Mouse (Mus musculus): Measurements from ENCODE around the gene Usp6nl. TPM values are rescaled to one million over a fixed set of nuclear protein-coding genes. Genes with fewer than 3 reads are reported as not detected.

Usp6nl gene
- polyA plus RNA-seq, 1 experiment from 2014 or later: 8.4 TPM

DNA sequence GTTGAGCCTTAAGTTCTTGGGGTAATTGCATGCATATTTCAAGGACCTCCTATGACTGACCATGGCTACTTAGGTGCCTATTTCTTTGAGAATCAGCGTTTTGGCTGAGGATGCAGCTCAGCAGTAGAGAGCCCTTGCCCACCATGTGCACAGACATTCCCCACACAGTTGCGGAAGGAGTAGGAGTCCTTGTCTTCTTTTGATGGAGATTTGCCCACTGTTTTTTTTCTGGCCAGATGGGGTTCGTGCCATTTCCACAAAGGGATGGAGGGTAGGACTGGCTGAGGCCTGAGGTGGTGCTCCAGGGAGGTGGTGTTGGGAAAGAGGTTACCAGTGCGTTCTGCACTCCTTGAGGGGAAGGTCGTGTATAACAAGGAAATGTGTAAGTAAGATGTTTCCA is 91.9 kb downstream of the Usp6nl start:
- Histone ChIP-seq H3K4me2 (ENCODE audit: low read depth, low read length) (no peak overlapping the region), H3K4me3 (ENCODE audit: low read length) (no peak overlapping the region), H3K27ac (ENCODE audit: low read length) (no peak overlapping the region), H3K9me3 (ENCODE audit: control insufficient read depth, low read length) (no peaks in the 10 kb centered on the region), H3K27me3 (replicated peaks; ENCODE audit: control insufficient read depth, insufficient read depth, low read length) (no peaks in the 10 kb centered on the region), H3K4me1 (ENCODE audit: control insufficient read depth, insufficient read depth, low read length) (no peaks in the 10 kb centered on the region), H3K36me3 (ENCODE audit: control insufficient read depth, insufficient read depth, low read length) (0 out of 2 replicates have a peak, but pooled peaks cover 3% of the 10 kb centered on the region), H3K9ac (ENCODE audit: low read depth, low read length) (no peak overlapping the region)
- ATAC-seq: no peak
- 83% methylated on average over 5 of the region's 5 CpGs for WGBS

DNA sequence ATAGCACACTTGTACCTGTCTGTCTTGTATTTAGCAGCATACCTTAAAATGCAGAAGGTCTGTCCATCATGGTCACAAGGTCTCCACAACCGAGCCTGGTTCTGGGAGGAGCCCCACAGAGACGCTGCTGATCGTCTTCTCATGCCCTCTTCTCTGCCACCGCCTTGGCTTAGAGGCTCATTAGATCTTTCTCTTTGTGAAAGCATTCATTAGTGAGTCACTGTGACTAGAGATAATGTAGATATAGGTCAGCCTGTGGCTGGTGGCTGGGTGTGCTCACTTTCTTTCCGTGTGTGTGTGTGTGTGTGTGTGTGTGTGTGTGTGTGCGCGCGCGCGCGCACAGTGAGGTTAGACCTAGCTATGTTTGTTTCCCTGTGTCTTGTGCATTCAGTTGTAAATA is 94.7 kb downstream of the Usp6nl start:
- 89% methylated on average over 11 of the region's 11 CpGs for WGBS

DNA sequence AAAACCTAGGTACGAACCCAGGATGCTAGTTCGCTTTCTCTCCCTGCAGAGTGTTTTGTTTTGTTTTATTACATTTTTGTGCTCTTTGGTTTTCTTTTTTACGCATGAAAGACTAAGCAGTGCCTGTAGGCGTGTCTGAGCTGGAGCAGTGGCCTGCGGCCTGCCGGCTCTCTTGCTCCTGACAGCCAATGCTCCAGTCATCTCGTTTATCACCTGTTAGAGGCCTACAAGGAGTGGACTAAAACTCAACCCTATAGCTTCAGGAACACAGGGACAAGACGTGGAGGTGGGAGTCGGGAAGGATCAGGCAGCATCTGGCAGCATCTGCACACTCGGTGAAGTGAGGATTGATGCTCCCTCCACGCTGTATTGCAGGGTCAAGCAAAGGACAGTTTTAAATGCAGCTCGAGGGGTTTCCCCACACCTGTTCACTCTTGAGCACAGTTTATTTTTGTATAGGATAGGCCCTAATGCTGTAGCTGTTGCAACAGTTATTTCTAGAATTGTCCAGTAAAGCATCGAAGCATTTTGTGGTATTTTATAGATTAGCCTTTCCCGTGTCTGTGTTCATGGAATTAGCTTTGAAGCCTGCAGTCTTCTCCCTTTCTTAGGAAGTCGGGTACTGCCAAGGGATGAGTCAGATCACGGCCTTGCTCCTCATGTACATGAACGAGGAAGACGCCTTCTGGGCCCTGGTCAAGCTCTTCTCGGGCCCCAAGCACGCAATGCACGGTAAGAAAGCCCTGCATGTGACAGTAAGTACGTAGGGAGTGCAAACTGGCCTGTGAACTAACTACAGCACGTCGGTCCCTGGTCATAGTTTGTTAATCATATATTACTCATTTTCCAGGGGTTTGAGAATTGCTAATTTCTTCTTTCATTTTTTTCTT is 101.4 kb downstream of the Usp6nl start:
- H3K9me3 ChIP-seq (ENCODE audit: control insufficient read depth, low read length): no peaks in the 10 kb centered on the region
- 75% methylated on average over 24 of the region's 24 CpGs for WGBS
- H3K27ac ChIP-seq (ENCODE audit: low read length): no peak overlapping the region
- H3K9ac ChIP-seq (ENCODE audit: low read depth, low read length): no peak overlapping the region
- no peaks in the 10 kb centered on the region for H3K36me3 ChIP-seq (ENCODE audit: control insufficient read depth, insufficient read depth, low read length)
- H3K4me3 ChIP-seq (ENCODE audit: low read length): no peak overlapping the region
- no peaks in the 10 kb centered on the region for H3K4me1 ChIP-seq (ENCODE audit: control insufficient read depth, insufficient read depth, low read length)
- no peaks in the 10 kb centered on the region for H3K27me3 ChIP-seq (replicated peaks; ENCODE audit: control insufficient read depth, insufficient read depth, low read length)
- ATAC-seq: no peak
- no peak overlapping the region for H3K4me2 ChIP-seq (ENCODE audit: low read depth, low read length)

More for the DNA sequence above, 94.7 kb downstream of the Usp6nl start:
- no peak for ATAC-seq
- Histone ChIP-seq H3K9me3 (ENCODE audit: control insufficient read depth, low read length) (no peaks in the 10 kb centered on the region), H3K27ac (ENCODE audit: low read length) (no peak overlapping the region), H3K9ac (ENCODE audit: low read depth, low read length) (no peak overlapping the region), H3K4me2 (ENCODE audit: low read depth, low read length) (no peak overlapping the region), H3K4me3 (ENCODE audit: low read length) (no peak overlapping the region), H3K36me3 (ENCODE audit: control insufficient read depth, insufficient read depth, low read length) (0 out of 2 replicates have a peak, but pooled peaks cover 3% of the 10 kb centered on the region), H3K4me1 (ENCODE audit: control insufficient read depth, insufficient read depth, low read length) (no peaks in the 10 kb centered on the region), H3K27me3 (replicated peaks; ENCODE audit: control insufficient read depth, insufficient read depth, low read length) (no peaks in the 10 kb centered on the region)

DNA sequence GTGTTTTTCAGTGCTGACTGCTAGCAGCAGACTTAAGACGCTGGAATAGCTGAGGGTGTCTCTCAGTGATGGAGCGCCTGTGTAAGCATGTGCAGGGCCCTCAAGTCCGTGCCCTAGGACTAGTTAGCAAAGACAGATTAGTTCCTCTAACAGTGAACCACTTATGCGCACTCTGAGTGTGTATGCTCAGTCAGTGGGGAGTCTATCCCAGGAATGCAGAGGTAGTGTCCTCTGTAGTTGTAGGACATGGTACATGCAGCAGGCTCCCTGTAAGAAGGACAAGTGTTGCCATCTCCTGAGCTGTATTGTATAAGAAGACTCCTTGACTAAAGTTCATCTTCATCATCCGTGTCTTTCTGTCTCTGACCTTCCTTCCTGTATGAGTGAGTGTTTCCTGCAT is 102.4 kb downstream of the Usp6nl start:
- ATAC-seq: no peak
- no peaks in the 10 kb centered on the region for H3K9me3 ChIP-seq (ENCODE audit: control insufficient read depth, low read length)
- no peaks in the 10 kb centered on the region for H3K36me3 ChIP-seq (ENCODE audit: control insufficient read depth, insufficient read depth, low read length)
- no peak overlapping the region for H3K27ac ChIP-seq (ENCODE audit: low read length)
- H3K27me3 ChIP-seq (replicated peaks; ENCODE audit: control insufficient read depth, insufficient read depth, low read length): no peaks in the 10 kb centered on the region
- no peak overlapping the region for H3K4me2 ChIP-seq (ENCODE audit: low read depth, low read length)
- no peak overlapping the region for H3K4me3 ChIP-seq (ENCODE audit: low read length)
- WGBS: 87% methylated on average over 5 of the region's 5 CpGs
- H3K4me1 ChIP-seq (ENCODE audit: control insufficient read depth, insufficient read depth, low read length): no peaks in the 10 kb centered on the region
- no peak overlapping the region for H3K9ac ChIP-seq (ENCODE audit: low read depth, low read length)

DNA sequence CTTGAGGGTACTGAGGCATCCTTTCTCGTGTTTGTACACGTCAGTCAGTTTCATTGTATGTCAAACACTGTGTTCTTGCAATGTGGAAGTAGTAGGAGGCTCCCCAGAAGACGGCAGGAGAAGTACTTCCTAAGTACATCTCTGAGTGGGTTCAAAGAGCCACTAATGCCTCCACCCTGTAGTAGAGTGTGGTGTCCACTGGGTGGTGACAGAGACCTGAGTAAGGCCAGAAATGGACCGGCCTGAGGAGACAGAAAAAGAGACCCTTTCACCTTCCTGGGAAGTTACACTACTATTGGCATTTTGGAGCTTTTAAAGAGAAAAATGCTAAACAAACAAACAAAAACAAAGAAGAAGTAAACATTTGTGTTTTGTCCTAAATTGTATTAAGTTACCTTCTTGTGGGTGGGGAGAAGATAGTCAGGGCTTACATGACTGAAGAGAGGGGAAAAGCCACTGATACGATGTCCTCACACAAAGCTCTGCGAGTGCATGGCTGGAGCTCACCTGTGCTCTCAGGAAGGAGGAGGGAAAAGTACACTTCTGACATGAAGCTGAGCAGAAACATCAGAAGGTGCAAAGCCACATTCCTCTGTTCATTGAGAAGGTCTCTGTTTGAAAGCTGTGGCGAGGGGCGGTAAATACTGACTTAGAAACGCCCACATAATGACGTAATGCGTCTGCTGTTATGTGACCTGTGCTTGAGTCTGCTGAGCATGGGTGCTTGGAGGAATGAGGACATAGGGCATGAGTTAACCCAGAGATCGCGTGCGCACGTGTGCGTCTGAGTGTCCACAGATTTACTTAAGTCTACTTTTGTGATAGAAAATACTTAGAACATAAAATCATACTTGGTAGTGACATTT is 113.9 kb downstream of the Usp6nl start:
- no peak overlapping the region for H3K4me3 ChIP-seq (ENCODE audit: low read length)
- 75% methylated on average over 16 of the region's 16 CpGs for WGBS
- H3K4me2 ChIP-seq (ENCODE audit: low read depth, low read length): no peak overlapping the region
- H3K9me3 ChIP-seq (ENCODE audit: control insufficient read depth, low read length): no peaks in the 10 kb centered on the region
- no peak overlapping the region for H3K9ac ChIP-seq (ENCODE audit: low read depth, low read length)
- ATAC-seq: peak; percentile 71; the same call in 1 of the 2 replicates
- H3K27ac ChIP-seq (ENCODE audit: low read length): no peak overlapping the region
- 0 out of 2 replicates have a peak, but pooled peaks cover 3% of the 10 kb centered on the region for H3K4me1 ChIP-seq (ENCODE audit: control insufficient read depth, insufficient read depth, low read length)
- H3K36me3 ChIP-seq (ENCODE audit: control insufficient read depth, insufficient read depth, low read length): peaks cover 9% of the 10 kb centered on the region; the same call in 1 of the 2 replicates
- no peaks in the 10 kb centered on the region for H3K27me3 ChIP-seq (replicated peaks; ENCODE audit: control insufficient read depth, insufficient read depth, low read length)

DNA sequence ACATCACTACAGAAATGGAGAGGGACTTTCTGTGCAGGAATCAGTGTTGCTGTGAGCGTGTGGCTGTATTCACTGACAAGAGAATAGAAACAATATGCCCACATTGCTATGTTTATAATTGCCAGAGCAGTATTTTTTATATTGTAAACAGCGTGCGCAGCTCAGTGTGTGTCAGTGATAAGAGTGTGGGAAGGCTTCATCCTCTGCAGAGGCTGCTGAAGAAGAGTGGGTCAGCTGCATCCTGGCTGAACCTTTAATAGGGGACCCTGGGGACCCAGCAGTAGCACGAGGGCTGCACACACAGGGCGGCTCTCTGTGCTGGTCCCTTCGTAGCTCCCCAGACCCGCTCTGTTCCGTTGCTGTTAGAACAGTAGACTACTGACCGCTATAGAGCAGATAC is 119.2 kb downstream of the Usp6nl start:
- H3K27ac ChIP-seq (ENCODE audit: low read length): no peak overlapping the region
- H3K27me3 ChIP-seq (replicated peaks; ENCODE audit: control insufficient read depth, insufficient read depth, low read length): no peaks in the 10 kb centered on the region
- no peak overlapping the region for H3K9ac ChIP-seq (ENCODE audit: low read depth, low read length)
- no peak overlapping the region for H3K4me3 ChIP-seq (ENCODE audit: low read length)
- no peak for ATAC-seq
- 73% methylated on average over 9 of the region's 9 CpGs for WGBS
- no peaks in the 10 kb centered on the region for H3K4me1 ChIP-seq (ENCODE audit: control insufficient read depth, insufficient read depth, low read length)
- no peaks in the 10 kb centered on the region for H3K9me3 ChIP-seq (ENCODE audit: control insufficient read depth, low read length)
- H3K4me2 ChIP-seq (ENCODE audit: low read depth, low read length): no peak overlapping the region
- peaks cover 11% of the 10 kb centered on the region; the same call in 1 of the 2 replicates for H3K36me3 ChIP-seq (ENCODE audit: control insufficient read depth, insufficient read depth, low read length)

DNA sequence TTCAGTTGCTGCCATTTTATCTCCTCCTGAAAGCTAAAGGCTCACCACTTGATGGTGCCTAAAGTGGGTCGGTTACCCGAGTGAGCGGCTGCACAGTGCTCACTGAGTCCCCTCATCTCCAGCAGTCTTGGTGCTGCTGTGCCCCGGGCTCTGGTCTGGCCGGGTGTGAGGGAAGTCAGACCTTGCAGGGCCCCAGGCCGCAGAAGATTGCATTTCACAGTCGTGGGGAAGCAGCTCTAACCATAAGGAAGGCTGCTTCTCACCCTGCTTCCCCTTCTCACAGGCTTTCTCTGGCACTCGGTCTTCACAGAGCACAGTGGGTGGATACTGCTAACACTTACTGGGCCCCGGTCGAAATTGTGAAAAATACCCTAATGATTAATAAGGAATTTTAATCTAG is 119.8 kb downstream of the Usp6nl start:
- no peak overlapping the region for H3K9ac ChIP-seq (ENCODE audit: low read depth, low read length)
- H3K27me3 ChIP-seq (replicated peaks; ENCODE audit: control insufficient read depth, insufficient read depth, low read length): no peaks in the 10 kb centered on the region
- ATAC-seq: no peak
- H3K9me3 ChIP-seq (ENCODE audit: control insufficient read depth, low read length): no peaks in the 10 kb centered on the region
- WGBS: 80% methylated on average over 10 of the region's 10 CpGs
- H3K4me3 ChIP-seq (ENCODE audit: low read length): no peak overlapping the region
- H3K4me2 ChIP-seq (ENCODE audit: low read depth, low read length): no peak overlapping the region
- no peak overlapping the region for H3K27ac ChIP-seq (ENCODE audit: low read length)
- H3K36me3 ChIP-seq (ENCODE audit: control insufficient read depth, insufficient read depth, low read length): peaks cover 11% of the 10 kb centered on the region; the same call in 1 of the 2 replicates
- no peaks in the 10 kb centered on the region for H3K4me1 ChIP-seq (ENCODE audit: control insufficient read depth, insufficient read depth, low read length)

DNA sequence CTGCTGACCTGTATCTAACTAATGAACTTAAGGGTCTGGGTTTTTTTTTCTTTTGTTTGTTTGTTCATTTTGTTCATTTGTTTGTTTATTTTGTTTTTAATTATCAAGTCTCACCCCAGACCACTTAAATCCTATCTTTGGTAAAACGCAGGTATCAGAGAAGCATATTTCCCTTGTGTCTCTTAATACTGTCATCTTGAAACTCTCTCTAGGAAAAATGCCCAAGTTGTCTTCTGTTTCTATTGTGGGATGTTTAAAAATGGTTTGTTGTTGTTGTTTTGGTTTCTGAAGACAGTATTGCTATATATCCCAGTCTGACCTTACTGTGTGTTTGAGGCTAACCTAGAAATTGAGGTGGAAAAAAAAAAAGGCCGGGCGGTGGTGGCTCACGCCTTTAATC is 121.5 kb downstream of the Usp6nl start:
- Histone ChIP-seq H3K27me3 (replicated peaks; ENCODE audit: control insufficient read depth, insufficient read depth, low read length) (no peaks in the 10 kb centered on the region), H3K9me3 (ENCODE audit: control insufficient read depth, low read length) (no peaks in the 10 kb centered on the region), H3K4me2 (ENCODE audit: low read depth, low read length) (no peak overlapping the region), H3K4me3 (ENCODE audit: low read length) (no peak overlapping the region), H3K27ac (ENCODE audit: low read length) (no peak overlapping the region), H3K9ac (ENCODE audit: low read depth, low read length) (no peak overlapping the region), H3K4me1 (ENCODE audit: control insufficient read depth, insufficient read depth, low read length) (no peaks in the 10 kb centered on the region), H3K36me3 (ENCODE audit: control insufficient read depth, insufficient read depth, low read length) (peaks cover 11% of the 10 kb centered on the region; the same call in 1 of the 2 replicates)
- WGBS: 98% methylated on average over 4 of the region's 4 CpGs
- ATAC-seq: no peak

DNA sequence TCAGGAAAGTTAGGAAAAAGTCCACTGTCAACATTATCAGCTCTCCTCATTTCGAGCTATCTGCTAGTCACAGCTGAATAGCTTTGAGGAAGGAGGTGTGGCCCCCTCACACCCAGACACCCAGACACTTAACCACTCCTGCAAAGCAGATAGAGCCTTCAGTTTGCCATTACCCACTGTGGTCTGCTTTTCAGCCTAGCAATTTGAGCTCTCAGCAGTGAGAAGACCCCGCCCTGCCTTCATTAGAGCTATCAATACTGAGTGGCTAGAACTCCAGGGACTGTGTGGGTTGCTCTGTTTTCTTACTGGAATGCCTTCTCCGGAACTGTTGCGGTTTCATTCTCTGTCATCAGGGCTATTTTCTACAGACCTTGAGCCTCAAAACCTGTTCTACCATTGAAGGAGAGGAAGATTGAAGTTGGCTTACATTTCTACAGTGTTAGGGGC is 122.3 kb downstream of the Usp6nl start:
- ATAC-seq: peak; percentile 41; the same call in 1 of the 2 replicates
- no peaks in the 10 kb centered on the region for H3K4me1 ChIP-seq (ENCODE audit: control insufficient read depth, insufficient read depth, low read length)
- peaks cover 11% of the 10 kb centered on the region; the same call in 1 of the 2 replicates for H3K36me3 ChIP-seq (ENCODE audit: control insufficient read depth, insufficient read depth, low read length)
- H3K27ac ChIP-seq (ENCODE audit: low read length): no peak overlapping the region
- H3K27me3 ChIP-seq (replicated peaks; ENCODE audit: control insufficient read depth, insufficient read depth, low read length): no peaks in the 10 kb centered on the region
- no peak overlapping the region for H3K4me2 ChIP-seq (ENCODE audit: low read depth, low read length)
- no peak overlapping the region for H3K9ac ChIP-seq (ENCODE audit: low read depth, low read length)
- H3K4me3 ChIP-seq (ENCODE audit: low read length): no peak overlapping the region
- WGBS: 73% methylated on average over 4 of the region's 4 CpGs
- H3K9me3 ChIP-seq (ENCODE audit: control insufficient read depth, low read length): no peaks in the 10 kb centered on the region
